Mouse (Mus musculus) embryonic facial prominence, embryonic 15.5 days (tissue): ENCODE results near the gene Rsph3b. TPM values are rescaled to one million over a fixed set of nuclear protein-coding genes. Genes with fewer than 3 reads are reported as not detected.
"Not testable (repeated sequence)": the region's sequence is repeated elsewhere in the genome, so short reads cannot be mapped to it uniquely, and the experiment has no call there.

ENCODE experiments used
- ATAC-seq: fragments of 200-750 bp; cut with Nextera tagmentation; 2 replicates; pipeline ENCODE4 v1.8.0; 2017; ENCODE audit warnings: low read depth, moderate TSS enrichment; ENCODE audit not compliant: insufficient number of reproducible peaks, low FRiP score, low TSS enrichment
- H3K27ac ChIP-seq: fragments of 300-500 bp; sonication (generic); replicated peaks from 2 replicates; pipeline ENCODE4 v1.5.1; 2015; ENCODE audit warnings: mild to moderate bottlenecking, inconsistent platforms
- H3K27me3 ChIP-seq: fragments of 300-500 bp; sonication (generic); 2 replicates; pipeline ENCODE4 v1.6.1; 2015; ENCODE audit warnings: inconsistent platforms
- H3K36me3 ChIP-seq: fragments of 300-500 bp; sonication (generic); 2 replicates; pipeline ENCODE4 v1.6.1; 2015; ENCODE audit warnings: mild to moderate bottlenecking, inconsistent platforms
- H3K4me1 ChIP-seq: fragments of 300-500 bp; sonication (generic); 2 replicates; pipeline ENCODE4 v1.6.1; 2015; ENCODE audit warnings: inconsistent platforms
- H3K4me2 ChIP-seq: fragments of 300-500 bp; sonication (generic); replicated peaks from 2 replicates; pipeline ENCODE4 v1.6.1; 2015; ENCODE audit warnings: mild to moderate bottlenecking, inconsistent platforms
- H3K4me3 ChIP-seq: fragments of 300-500 bp; sonication (generic); replicated peaks from 2 replicates; pipeline ENCODE4 v1.5.1; 2015; ENCODE audit warnings: mild to moderate bottlenecking, inconsistent platforms
- H3K9ac ChIP-seq: fragments of 300-500 bp; sonication (generic); 2 replicates; pipeline ENCODE4 v1.6.1; 2015; ENCODE audit warnings: inconsistent platforms
- H3K9me3 ChIP-seq: fragments of 300-500 bp; sonication (generic); replicated peaks from 2 replicates; pipeline ENCODE4 v1.6.1; 2016; ENCODE audit warnings: inconsistent platforms
- WGBS: fragments of 180-500 bp; shearing (Covaris S2); methylation state at CpG from one replicate; pipeline ENCODE4 v1.1.7; 2015; 5-methylcytosine and 5-hydroxymethylcytosine counted together
- polyA plus RNA-seq: library from polyadenylated mRNA; unstranded; fragments of >200 nt; fragmentation: Nextera tagmentation; extraction: Ambion mirVana; gene quantifications from 2 replicates; pipeline ENCODE4 v1.2.1, GENCODE M21; 2015

Rsph3b gene
- polyA plus RNA-seq, 1 experiment from 2014 or later, result 52.4 TPM

DNA sequence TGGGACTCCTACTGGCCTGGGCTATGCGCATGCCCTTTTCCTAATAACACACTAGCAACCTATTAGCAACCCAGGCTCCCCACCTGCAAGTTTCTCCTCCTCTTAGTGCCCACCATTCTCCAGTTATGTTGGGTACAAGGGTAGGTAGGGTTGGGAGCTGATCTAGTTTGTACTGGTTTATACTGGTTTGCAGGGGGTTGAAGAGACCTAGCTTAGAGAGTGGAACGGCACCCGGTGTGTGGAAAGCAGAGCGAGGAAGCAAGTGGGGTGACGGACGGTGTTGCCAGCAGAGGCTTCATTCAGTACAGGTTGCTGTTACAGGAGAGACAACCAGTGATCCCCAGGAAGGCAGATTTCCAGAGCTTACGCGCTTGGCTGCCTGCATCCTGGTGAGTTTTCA is 21.9 kb upstream of the Rsph3b start, which contains the start of gene Rnaset2b:
Rnaset2b (plus strand) TSS at position 301 of the 400 bp plus-strand sequence.
- H3K27ac ChIP-seq, H3K36me3 ChIP-seq, H3K9ac ChIP-seq, H3K4me1 ChIP-seq, ATAC-seq, H3K27me3 ChIP-seq, H3K9me3 ChIP-seq, H3K4me3 ChIP-seq, H3K4me2 ChIP-seq: not testable (repeated sequence)
- 88% methylated on average over 1 of the region's 8 CpGs for WGBS

DNA sequence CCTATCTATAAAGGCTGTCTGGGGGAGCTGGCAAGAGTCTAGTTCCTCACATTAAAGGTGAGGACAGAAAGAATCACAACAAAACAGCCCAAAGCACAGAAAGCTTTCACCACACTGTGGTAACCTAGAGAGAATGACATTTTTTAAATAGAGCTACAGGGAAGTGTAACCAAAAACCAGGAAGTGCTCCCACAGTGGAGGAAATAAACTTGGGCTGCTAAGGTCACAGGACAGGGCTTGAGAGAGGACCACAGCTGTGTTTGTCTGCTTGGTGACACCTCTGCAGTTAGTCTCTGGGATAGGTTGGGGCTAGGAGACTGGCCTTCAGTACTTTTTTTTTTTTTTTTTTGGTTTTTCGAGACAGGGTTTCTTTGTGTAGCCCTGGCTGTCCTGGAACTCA is 19.2 kb upstream of the Rsph3b start:
- not testable (repeated sequence) for H3K4me3 ChIP-seq, H3K4me2 ChIP-seq, H3K36me3 ChIP-seq, H3K27me3 ChIP-seq, ATAC-seq, H3K4me1 ChIP-seq, H3K9me3 ChIP-seq, H3K9ac ChIP-seq, H3K27ac ChIP-seq
- WGBS, result 29% methylated on average over 1 of the region's 1 CpGs

DNA sequence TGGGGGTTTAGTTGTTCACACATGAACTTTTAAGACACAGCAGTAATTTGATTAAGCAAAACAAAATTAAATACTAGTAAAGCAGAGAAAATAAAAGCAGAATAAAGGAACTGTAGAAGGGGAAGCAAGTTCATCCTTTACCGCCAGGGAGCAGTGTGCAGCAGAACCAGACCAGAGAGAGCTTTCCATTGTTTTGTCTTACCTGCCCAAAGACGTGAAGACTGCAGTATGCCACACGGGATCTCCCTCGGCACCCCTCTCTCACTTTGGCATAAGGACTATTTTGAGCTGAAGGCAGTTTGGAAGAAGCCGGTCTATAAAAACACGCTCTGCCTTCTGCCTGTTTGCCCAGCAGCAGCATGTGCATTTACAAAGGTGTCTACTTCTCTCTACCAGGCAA is 16.9 kb upstream of the Rsph3b start:
- not testable (repeated sequence) for H3K4me1 ChIP-seq, H3K9ac ChIP-seq, H3K4me2 ChIP-seq, H3K36me3 ChIP-seq, H3K4me3 ChIP-seq, H3K9me3 ChIP-seq, H3K27me3 ChIP-seq, ATAC-seq, H3K27ac ChIP-seq
- WGBS, result 15% methylated on average over 6 of the region's 6 CpGs

DNA sequence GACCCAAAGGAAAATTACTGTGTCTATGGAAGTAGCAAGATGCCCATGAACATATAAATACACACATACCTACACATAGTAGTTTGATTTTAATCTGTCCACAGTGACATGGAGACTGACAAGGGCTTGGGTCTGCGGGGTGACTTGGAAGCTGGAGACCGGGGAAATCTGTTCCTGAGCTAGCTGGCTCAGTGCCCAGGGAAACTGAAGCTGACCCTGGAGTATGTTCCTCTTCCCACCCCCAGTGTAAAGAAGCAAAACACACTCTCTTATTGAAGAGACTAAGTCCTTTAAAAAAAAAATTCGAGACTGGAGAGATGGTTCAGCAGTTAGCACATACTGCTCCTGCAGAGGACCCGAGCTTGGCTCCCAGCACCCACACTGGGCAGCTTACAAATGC is 14.5 kb upstream of the Rsph3b start:
- not testable (repeated sequence) for H3K4me1 ChIP-seq, H3K4me3 ChIP-seq, H3K9me3 ChIP-seq, H3K4me2 ChIP-seq, H3K27ac ChIP-seq, H3K36me3 ChIP-seq, ATAC-seq, H3K27me3 ChIP-seq, H3K9ac ChIP-seq
- 57% methylated on average over 4 of the region's 4 CpGs for WGBS

DNA sequence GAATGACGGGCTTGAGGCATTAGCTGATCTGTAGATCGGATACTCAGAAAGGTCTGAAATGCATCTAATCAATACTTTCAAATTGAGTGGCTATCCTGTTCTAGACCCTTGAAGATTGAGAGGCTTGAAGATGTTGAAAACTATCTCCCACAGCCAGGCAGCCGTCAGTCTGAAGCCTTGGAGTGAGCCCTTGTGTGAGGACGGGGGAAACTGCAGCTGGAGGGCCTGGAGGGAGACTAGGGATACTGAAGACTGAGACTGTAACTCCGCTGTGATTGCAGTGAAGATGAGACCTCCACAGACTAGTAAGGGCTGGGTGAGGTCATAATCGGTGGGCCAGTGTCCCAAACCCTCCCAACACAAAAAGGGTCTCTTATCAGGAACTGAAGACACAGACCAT is 13.9 kb upstream of the Rsph3b start:
- H3K36me3 ChIP-seq, H3K27ac ChIP-seq, ATAC-seq, H3K4me2 ChIP-seq, H3K9me3 ChIP-seq, H3K4me1 ChIP-seq, H3K27me3 ChIP-seq, H3K4me3 ChIP-seq, H3K9ac ChIP-seq: not testable (repeated sequence)
- WGBS, result 67% methylated on average over 4 of the region's 6 CpGs

DNA sequence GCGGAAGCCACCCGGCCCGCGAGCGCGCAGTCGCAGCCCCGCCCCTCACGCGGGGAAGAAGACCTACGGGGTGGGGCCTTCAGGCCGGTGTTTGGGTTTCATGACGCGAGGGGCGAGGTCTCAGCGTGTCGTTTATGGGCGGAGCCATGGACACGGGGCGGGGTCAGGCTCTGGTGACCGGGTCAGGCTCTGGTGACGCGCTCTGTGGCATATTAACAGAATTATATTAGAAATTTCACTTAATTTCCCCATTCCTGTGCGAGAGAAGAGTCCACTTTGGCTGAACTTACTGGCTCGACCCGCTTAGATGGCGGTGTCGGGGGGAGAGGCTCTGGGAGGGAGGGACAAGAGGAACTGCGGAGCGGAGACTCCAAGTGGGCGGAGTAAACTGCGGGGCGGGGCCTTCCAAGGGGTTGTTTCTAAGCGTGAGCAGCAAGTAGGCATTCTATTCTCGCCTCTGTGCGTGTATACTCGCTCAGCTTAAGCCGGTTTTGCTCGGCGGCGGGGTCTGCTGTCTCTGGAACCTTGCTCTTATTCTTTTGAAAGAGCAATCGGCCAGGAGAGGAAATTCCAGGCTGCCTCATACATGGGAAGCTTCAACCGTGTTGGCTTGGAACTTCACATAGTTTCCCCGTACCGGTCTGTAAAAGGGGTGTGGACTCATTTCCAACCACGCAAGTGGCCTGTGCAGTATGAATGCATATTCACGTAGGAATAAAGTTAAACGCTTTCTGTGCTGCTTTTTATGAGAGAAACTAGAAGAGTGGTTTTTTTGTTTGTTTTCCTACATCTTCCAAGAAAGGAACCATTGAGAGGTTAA is 12.9 kb upstream of the Rsph3b start:
- H3K27me3 ChIP-seq, H3K9me3 ChIP-seq, H3K36me3 ChIP-seq, H3K9ac ChIP-seq, H3K27ac ChIP-seq, H3K4me1 ChIP-seq: not testable (repeated sequence)
- ATAC-seq, result peak; percentile 98
- under 1% methylated on average over 21 of the region's 48 CpGs for WGBS
- peak overlapping the region; percentile 43 for H3K4me2 ChIP-seq
- H3K4me3 ChIP-seq, result peak overlapping the region; percentile 52

DNA sequence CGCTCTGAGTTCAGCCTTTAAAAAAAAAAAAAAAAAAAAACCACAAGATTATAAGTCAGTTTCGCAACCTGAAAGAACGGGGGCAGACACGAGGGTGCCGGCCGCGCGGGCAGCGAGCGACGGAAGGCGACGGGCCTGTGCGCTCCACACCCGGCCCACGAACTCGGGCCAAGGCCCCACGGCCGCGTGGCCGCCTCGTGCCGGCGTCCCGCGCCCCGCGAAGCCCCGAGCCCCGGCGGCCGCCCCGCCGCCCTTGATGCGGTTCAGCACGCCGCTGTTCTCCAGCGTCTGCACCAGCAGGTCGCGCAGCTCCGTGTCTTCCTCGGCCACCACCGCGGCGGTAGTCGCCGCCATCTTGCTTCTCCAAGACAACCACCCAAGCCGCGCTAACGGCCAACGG is 12.3 kb upstream of the Rsph3b start, which contains the start of gene Tagap1:
Tagap1 (minus strand) TSS at position 381 of the 400 bp plus-strand sequence.
- under 1% methylated on average over 27 of the region's 51 CpGs for WGBS
- peak within 1 kb of the TSS; percentile 43 for H3K4me2 ChIP-seq
- H3K27ac ChIP-seq, result 0 out of 2 replicates have a peak within 1 kb of the TSS, but pooled peaks have one; percentile 63

DNA sequence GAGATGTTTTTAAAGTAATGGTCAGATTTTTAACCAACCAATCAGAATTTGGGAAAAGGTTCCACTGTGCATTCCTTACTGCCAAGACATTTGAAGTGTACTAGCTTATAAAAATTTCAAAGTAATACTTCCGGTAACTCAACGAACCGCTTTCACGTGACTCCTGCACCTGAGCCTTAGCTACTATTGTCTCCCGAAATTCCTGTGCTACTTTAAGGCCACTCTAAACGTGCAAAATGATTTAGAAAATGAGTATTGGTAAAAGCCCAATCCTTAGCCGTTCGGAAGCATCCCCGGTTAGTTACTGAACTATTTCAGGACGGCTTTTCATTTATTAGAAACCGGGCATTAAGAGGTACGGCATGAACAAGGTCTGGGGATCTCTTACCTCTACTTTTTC is 11.9 kb upstream of the Rsph3b start:
- H3K4me1 ChIP-seq, H3K27me3 ChIP-seq, H3K9ac ChIP-seq, H3K9me3 ChIP-seq, H3K36me3 ChIP-seq, H3K27ac ChIP-seq, ATAC-seq: not testable (repeated sequence)
- WGBS, result under 1% methylated on average over 12 of the region's 12 CpGs
- Histone ChIP-seq H3K4me3 (peak overlapping the region; percentile 52), H3K4me2 (peak overlapping the region; percentile 39)

More for the DNA sequence above, 12.3 kb upstream of the Rsph3b start, which contains the start of gene Tagap1:
- not testable (repeated sequence) for H3K4me1 ChIP-seq, H3K9ac ChIP-seq, H3K36me3 ChIP-seq, H3K9me3 ChIP-seq, H3K27me3 ChIP-seq
- peak; percentile 48 for ATAC-seq
- H3K4me3 ChIP-seq, result peak within 1 kb of the TSS; percentile 52

DNA sequence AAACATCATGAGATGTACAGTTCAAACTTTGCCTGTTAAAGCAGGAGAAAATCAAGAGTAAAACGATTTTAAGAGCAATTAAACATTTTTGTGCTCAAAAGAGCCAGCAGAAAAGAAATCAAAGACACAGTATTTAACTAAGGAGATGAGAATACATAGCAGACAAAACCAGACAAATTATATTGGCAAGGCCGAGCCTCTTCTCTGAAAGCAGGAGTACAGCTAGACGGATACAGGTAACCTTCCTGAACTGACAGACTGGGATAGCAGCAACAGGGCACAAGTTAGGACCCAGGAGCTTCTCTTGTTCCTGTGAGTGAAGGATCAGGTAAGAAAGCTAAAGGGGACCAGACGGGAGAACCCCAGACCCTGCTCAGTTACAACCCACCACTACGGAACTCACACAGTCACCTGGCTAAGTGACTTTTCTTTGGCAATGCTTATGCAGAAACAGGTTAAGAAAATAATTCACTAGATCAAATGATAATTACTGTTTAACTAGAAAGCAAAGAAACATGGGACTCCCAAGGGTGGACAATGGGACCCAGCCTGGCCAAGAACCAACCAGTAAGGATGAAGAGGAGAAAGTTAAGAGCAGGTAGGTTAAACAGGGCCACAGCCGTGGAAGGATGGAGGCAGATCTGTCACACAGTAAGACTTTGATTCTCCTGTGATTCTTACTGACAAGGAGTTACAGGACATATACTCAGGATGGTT is 11.2 kb upstream of the Rsph3b start:
- H3K27ac ChIP-seq, H3K9me3 ChIP-seq, ATAC-seq, H3K9ac ChIP-seq, H3K27me3 ChIP-seq, H3K4me1 ChIP-seq, H3K36me3 ChIP-seq: not testable (repeated sequence)
- peak overlapping the region; percentile 39 for H3K4me2 ChIP-seq
- H3K4me3 ChIP-seq, result peak overlapping the region; percentile 52
- WGBS, result 56% methylated on average over 5 of the region's 6 CpGs

DNA sequence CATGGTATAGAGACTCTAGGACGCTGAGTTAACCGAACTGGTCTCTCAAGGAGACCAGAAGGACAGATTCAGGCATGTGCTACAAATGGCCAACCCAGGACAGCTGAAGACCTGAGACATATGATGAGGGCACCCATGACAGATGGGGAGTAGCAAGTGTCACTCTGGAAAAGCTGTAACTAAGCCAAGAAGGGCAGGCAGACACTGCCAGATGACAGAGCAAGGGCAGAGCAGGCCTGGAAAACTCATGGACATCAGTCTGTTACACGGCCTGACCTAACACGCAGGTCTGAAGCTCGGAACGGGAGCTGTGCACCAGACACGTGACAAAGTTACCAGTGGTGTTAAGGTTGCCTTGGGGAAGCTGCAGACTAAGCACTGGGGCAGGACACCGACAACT is 10.4 kb upstream of the Rsph3b start:
- ATAC-seq, H3K4me1 ChIP-seq, H3K4me3 ChIP-seq, H3K36me3 ChIP-seq, H3K4me2 ChIP-seq, H3K9ac ChIP-seq, H3K27ac ChIP-seq, H3K9me3 ChIP-seq, H3K27me3 ChIP-seq: not testable (repeated sequence)
- WGBS, result 85% methylated on average over 7 of the region's 8 CpGs

DNA sequence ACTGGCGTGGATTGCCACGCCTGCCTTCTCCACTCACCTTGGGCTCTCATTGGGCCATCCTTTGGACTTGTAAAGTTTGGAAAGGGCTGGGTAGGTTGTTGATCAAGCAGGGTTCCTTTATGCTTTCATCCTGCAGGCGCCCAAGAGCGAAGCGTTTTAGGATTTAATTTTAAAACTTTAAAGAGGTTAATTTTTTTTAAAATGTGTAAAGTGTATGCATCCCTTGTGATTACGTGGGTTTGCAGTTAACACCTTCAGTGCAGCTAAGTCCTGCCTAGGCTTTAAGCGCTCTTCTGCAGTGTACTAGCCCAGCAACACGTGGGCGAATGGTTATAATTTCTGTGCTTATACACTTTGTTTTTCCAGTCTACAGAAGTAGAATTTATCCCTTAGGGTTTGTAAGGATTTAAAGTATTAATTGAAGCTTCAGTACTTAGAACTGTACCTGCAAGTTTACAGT is 317 bp upstream of the Rsph3b start:
- Histone ChIP-seq H3K4me3 (peak overlapping the region; percentile 58), H3K27ac (peak overlapping the region; percentile 85), H3K4me2 (peak overlapping the region; percentile 59), H3K9ac (peak overlapping the region; percentile 31; the same call in 1 of the 2 replicates)
- not testable (repeated sequence) for H3K4me1 ChIP-seq, H3K27me3 ChIP-seq, H3K9me3 ChIP-seq, ATAC-seq, H3K36me3 ChIP-seq
- 8% methylated on average over 9 of the region's 9 CpGs for WGBS
